Mouse (Mus musculus): ENCODE data around the gene Slc25a34. TPM values are rescaled to one million over a fixed set of nuclear protein-coding genes. Genes with fewer than 3 reads are reported as not detected.

Gene Slc25a34
- polyA plus RNA-seq, 1 experiment from 2014 or later = not detected

GRCm38 (mm10) chr4:141576877-141577276 is 46.7 kb downstream of the Slc25a34 start:
- Histone ChIP-seq H3K9me3 (ENCODE audit: control insufficient read depth, low read depth, low read length) (no peaks in the 10 kb centered on the region), H3K4me3 (ENCODE audit: low read depth, low read length) (no peak overlapping the region), H3K36me3 (ENCODE audit: control insufficient read depth, insufficient read depth, low read length) (peaks cover 35% of the 10 kb centered on the region), H3K4me2 (replicated peaks; ENCODE audit: low read depth, low read length) (no peak overlapping the region), H3K9ac (replicated peaks; ENCODE audit: low read depth, low read length) (no peak overlapping the region), H3K27me3 (ENCODE audit: control insufficient read depth, insufficient read depth, low read length) (no peaks in the 10 kb centered on the region), H3K4me1 (ENCODE audit: control insufficient read depth, insufficient read depth, low read length) (0 out of 2 replicates have a peak, but pooled peaks cover 2% of the 10 kb centered on the region), H3K27ac (ENCODE audit: low read length) (no peak overlapping the region)
- ATAC-seq (ENCODE audit: insufficient number of reproducible peaks, insufficient read depth, low FRiP score, low read depth) = no peak
- 93% methylated on average over 7 of the region's 7 CpGs for WGBS

- no peak for ATAC-seq (ENCODE audit: insufficient number of reproducible peaks, insufficient read depth, low FRiP score, low read depth)
- Histone ChIP-seq H3K4me1 (ENCODE audit: control insufficient read depth, insufficient read depth, low read length) (0 out of 2 replicates have a peak, but pooled peaks cover 2% of the 10 kb centered on the region), H3K9me3 (ENCODE audit: control insufficient read depth, low read depth, low read length) (no peaks in the 10 kb centered on the region), H3K27ac (ENCODE audit: low read length) (no peak overlapping the region), H3K4me3 (ENCODE audit: low read depth, low read length) (no peak overlapping the region), H3K36me3 (ENCODE audit: control insufficient read depth, insufficient read depth, low read length) (peaks cover 33% of the 10 kb centered on the region), H3K9ac (replicated peaks; ENCODE audit: low read depth, low read length) (no peak overlapping the region), H3K27me3 (ENCODE audit: control insufficient read depth, insufficient read depth, low read length) (no peaks in the 10 kb centered on the region), H3K4me2 (replicated peaks; ENCODE audit: low read depth, low read length) (no peak overlapping the region)
- WGBS = 75% methylated on average over 11 of the region's 11 CpGs
Measured at GRCm38 (mm10) chr4:141576404-141576803, 47.2 kb downstream of the Slc25a34 start.

GRCm38 (mm10) chr4:141574789-141575702 is 48.6 kb downstream of the Slc25a34 start:
- Histone ChIP-seq H3K4me1 (ENCODE audit: control insufficient read depth, insufficient read depth, low read length) (0 out of 2 replicates have a peak, but pooled peaks cover 2% of the 10 kb centered on the region), H3K9ac (replicated peaks; ENCODE audit: low read depth, low read length) (no peak overlapping the region), H3K36me3 (ENCODE audit: control insufficient read depth, insufficient read depth, low read length) (peaks cover 26% of the 10 kb centered on the region), H3K4me3 (ENCODE audit: low read depth, low read length) (no peak overlapping the region), H3K27me3 (ENCODE audit: control insufficient read depth, insufficient read depth, low read length) (no peaks in the 10 kb centered on the region), H3K4me2 (replicated peaks; ENCODE audit: low read depth, low read length) (peak overlapping the region; percentile 29; the same call in 1 of the 2 replicates), H3K9me3 (ENCODE audit: control insufficient read depth, low read depth, low read length) (no peaks in the 10 kb centered on the region), H3K27ac (ENCODE audit: low read length) (no peak overlapping the region)
- WGBS = 38% methylated on average over 27 of the region's 27 CpGs
- ATAC-seq (ENCODE audit: insufficient number of reproducible peaks, insufficient read depth, low FRiP score, low read depth) = 0 out of 2 replicates have a peak, but pooled peaks have one; percentile 25

GRCm38 (mm10) chr4:141573359-141573966 is 50.2 kb downstream of the Slc25a34 start:
- H3K27ac ChIP-seq (ENCODE audit: low read length) = peak overlapping the region; percentile 3; the same call in 1 of the 2 replicates
- 38% methylated on average over 6 of the region's 6 CpGs for WGBS
- ATAC-seq (ENCODE audit: insufficient number of reproducible peaks, insufficient read depth, low FRiP score, low read depth) = no peak

GRCm38 (mm10) chr4:141572668-141573358 is 50.8 kb downstream of the Slc25a34 start:
- peak overlapping the region; percentile 3; the same call in 1 of the 2 replicates for H3K27ac ChIP-seq (ENCODE audit: low read length)
- peaks cover 15% of the 10 kb centered on the region for H3K36me3 ChIP-seq (ENCODE audit: control insufficient read depth, insufficient read depth, low read length)
- H3K4me3 ChIP-seq (ENCODE audit: low read depth, low read length) = no peak overlapping the region
- no peaks in the 10 kb centered on the region for H3K27me3 ChIP-seq (ENCODE audit: control insufficient read depth, insufficient read depth, low read length)
- 0 out of 2 replicates have a peak, but pooled peaks cover 2% of the 10 kb centered on the region for H3K4me1 ChIP-seq (ENCODE audit: control insufficient read depth, insufficient read depth, low read length)
- no peak overlapping the region for H3K9ac ChIP-seq (replicated peaks; ENCODE audit: low read depth, low read length)
- H3K9me3 ChIP-seq (ENCODE audit: control insufficient read depth, low read depth, low read length) = no peaks in the 10 kb centered on the region
- ATAC-seq (ENCODE audit: insufficient number of reproducible peaks, insufficient read depth, low FRiP score, low read depth) = peak; percentile 24; the same call in 1 of the 2 replicates
- WGBS = 66% methylated on average over 7 of the region's 7 CpGs
- no peak overlapping the region for H3K4me2 ChIP-seq (replicated peaks; ENCODE audit: low read depth, low read length)

More at GRCm38 (mm10) chr4:141573359-141573966, 50.2 kb downstream of the Slc25a34 start:
- Histone ChIP-seq H3K4me2 (replicated peaks; ENCODE audit: low read depth, low read length) (no peak overlapping the region), H3K9ac (replicated peaks; ENCODE audit: low read depth, low read length) (no peak overlapping the region), H3K27me3 (ENCODE audit: control insufficient read depth, insufficient read depth, low read length) (no peaks in the 10 kb centered on the region), H3K4me3 (ENCODE audit: low read depth, low read length) (no peak overlapping the region), H3K9me3 (ENCODE audit: control insufficient read depth, low read depth, low read length) (no peaks in the 10 kb centered on the region), H3K36me3 (ENCODE audit: control insufficient read depth, insufficient read depth, low read length) (peaks cover 16% of the 10 kb centered on the region), H3K4me1 (ENCODE audit: control insufficient read depth, insufficient read depth, low read length) (0 out of 2 replicates have a peak, but pooled peaks cover 2% of the 10 kb centered on the region)

GRCm38 (mm10) chr4:141571934-141572333 is 51.7 kb downstream of the Slc25a34 start:
- WGBS = 60% methylated on average over 10 of the region's 10 CpGs
- H3K4me2 ChIP-seq (replicated peaks; ENCODE audit: low read depth, low read length) = no peak overlapping the region
- H3K9ac ChIP-seq (replicated peaks; ENCODE audit: low read depth, low read length) = no peak overlapping the region
- H3K4me3 ChIP-seq (ENCODE audit: low read depth, low read length) = no peak overlapping the region
- ATAC-seq (ENCODE audit: insufficient number of reproducible peaks, insufficient read depth, low FRiP score, low read depth) = no peak
- H3K27ac ChIP-seq (ENCODE audit: low read length) = no peak overlapping the region
- no peaks in the 10 kb centered on the region for H3K27me3 ChIP-seq (ENCODE audit: control insufficient read depth, insufficient read depth, low read length)
- no peaks in the 10 kb centered on the region for H3K9me3 ChIP-seq (ENCODE audit: control insufficient read depth, low read depth, low read length)
- 0 out of 2 replicates have a peak, but pooled peaks cover 2% of the 10 kb centered on the region for H3K4me1 ChIP-seq (ENCODE audit: control insufficient read depth, insufficient read depth, low read length)
- peaks cover 6% of the 10 kb centered on the region for H3K36me3 ChIP-seq (ENCODE audit: control insufficient read depth, insufficient read depth, low read length)

GRCm38 (mm10) chr4:141571337-141571739 is 52.3 kb downstream of the Slc25a34 start:
- Histone ChIP-seq H3K4me1 (ENCODE audit: control insufficient read depth, insufficient read depth, low read length) (0 out of 2 replicates have a peak, but pooled peaks cover 2% of the 10 kb centered on the region), H3K4me2 (replicated peaks; ENCODE audit: low read depth, low read length) (no peak overlapping the region), H3K4me3 (ENCODE audit: low read depth, low read length) (no peak overlapping the region), H3K9ac (replicated peaks; ENCODE audit: low read depth, low read length) (no peak overlapping the region), H3K9me3 (ENCODE audit: control insufficient read depth, low read depth, low read length) (no peaks in the 10 kb centered on the region), H3K27me3 (ENCODE audit: control insufficient read depth, insufficient read depth, low read length) (no peaks in the 10 kb centered on the region), H3K27ac (ENCODE audit: low read length) (no peak overlapping the region), H3K36me3 (ENCODE audit: control insufficient read depth, insufficient read depth, low read length) (peaks cover under 1% of the 10 kb centered on the region; the same call in 1 of the 2 replicates)
- WGBS = 57% methylated on average over 6 of the region's 6 CpGs
- ATAC-seq (ENCODE audit: insufficient number of reproducible peaks, insufficient read depth, low FRiP score, low read depth) = no peak

- Histone ChIP-seq H3K4me3 (ENCODE audit: low read depth, low read length) (no peak overlapping the region), H3K4me2 (replicated peaks; ENCODE audit: low read depth, low read length) (no peak overlapping the region), H3K27ac (ENCODE audit: low read length) (no peak overlapping the region), H3K9ac (replicated peaks; ENCODE audit: low read depth, low read length) (no peak overlapping the region), H3K9me3 (ENCODE audit: control insufficient read depth, low read depth, low read length) (no peaks in the 10 kb centered on the region), H3K36me3 (ENCODE audit: control insufficient read depth, insufficient read depth, low read length) (no peaks in the 10 kb centered on the region), H3K4me1 (ENCODE audit: control insufficient read depth, insufficient read depth, low read length) (0 out of 2 replicates have a peak, but pooled peaks cover 2% of the 10 kb centered on the region), H3K27me3 (ENCODE audit: control insufficient read depth, insufficient read depth, low read length) (no peaks in the 10 kb centered on the region)
- ATAC-seq (ENCODE audit: insufficient number of reproducible peaks, insufficient read depth, low FRiP score, low read depth) = no peak
- 100% methylated on average over 1 of the region's 1 CpGs for WGBS
Measured at GRCm38 (mm10) chr4:141570821-141571220, 52.8 kb downstream of the Slc25a34 start.
